Mouse (Mus musculus) embryonic facial prominence, embryonic 12.5 days (tissue): ENCODE results near the gene Zyx. TPM values are rescaled to one million over a fixed set of nuclear protein-coding genes. Genes with fewer than 3 reads are reported as not detected.
A peak's percentile ranks its signal among the peaks of the same experiment; 100 is the strongest.

Source experiments
- ATAC-seq: fragments of 200-750 bp; cut with Nextera tagmentation; 2 replicates; pipeline ENCODE4 v1.8.0; 2017; ENCODE audit not compliant: insufficient number of reproducible peaks, insufficient read depth, low FRiP score, low TSS enrichment
- H3K27ac ChIP-seq: fragments of 300-500 bp; sonication (generic); 2 replicates; pipeline ENCODE4 v1.5.1; 2016; ENCODE audit warnings: mild to moderate bottlenecking
- H3K27me3 ChIP-seq: fragments of 300-500 bp; sonication (generic); 2 replicates; pipeline ENCODE4 v1.6.1; 2016; ENCODE audit warnings: mild to moderate bottlenecking, moderate library complexity
- H3K36me3 ChIP-seq: fragments of 300-500 bp; sonication (generic); 2 replicates; pipeline ENCODE4 v1.6.1; 2016; ENCODE audit warnings: mild to moderate bottlenecking
- H3K4me1 ChIP-seq: fragments of 300-500 bp; sonication (generic); 2 replicates; pipeline ENCODE4 v1.6.1; 2016
- H3K4me2 ChIP-seq: fragments of 300-500 bp; sonication (generic); replicated peaks from 2 replicates; pipeline ENCODE4 v1.6.1; 2016; ENCODE audit warnings: mild to moderate bottlenecking, moderate library complexity
- H3K4me3 ChIP-seq: fragments of 300-500 bp; sonication (generic); 2 replicates; pipeline ENCODE4 v1.5.1; 2016; ENCODE audit warnings: mild to moderate bottlenecking
- H3K9ac ChIP-seq: fragments of 300-500 bp; sonication (generic); 2 replicates; pipeline ENCODE4 v1.6.1; 2016; ENCODE audit warnings: mild to moderate bottlenecking, moderate library complexity
- H3K9me3 ChIP-seq: fragments of 300-500 bp; sonication (generic); 2 replicates; pipeline ENCODE4 v1.6.1; 2016; ENCODE audit warnings: mild to moderate bottlenecking, moderate library complexity
- WGBS: fragments of 180-500 bp; shearing (Covaris S2); methylation state at CpG from one replicate; pipeline ENCODE4 v1.1.7; 2016; 5-methylcytosine and 5-hydroxymethylcytosine counted together
- polyA plus RNA-seq: library from polyadenylated mRNA; unstranded; fragments of >200 nt; fragmentation: Nextera tagmentation; extraction: Ambion mirVana; gene quantifications from 2 replicates; pipeline ENCODE4 v1.2.1, GENCODE M21; 2016

Gene Zyx
- polyA plus RNA-seq, 1 experiment from 2014 or later = 107 TPM

DNA sequence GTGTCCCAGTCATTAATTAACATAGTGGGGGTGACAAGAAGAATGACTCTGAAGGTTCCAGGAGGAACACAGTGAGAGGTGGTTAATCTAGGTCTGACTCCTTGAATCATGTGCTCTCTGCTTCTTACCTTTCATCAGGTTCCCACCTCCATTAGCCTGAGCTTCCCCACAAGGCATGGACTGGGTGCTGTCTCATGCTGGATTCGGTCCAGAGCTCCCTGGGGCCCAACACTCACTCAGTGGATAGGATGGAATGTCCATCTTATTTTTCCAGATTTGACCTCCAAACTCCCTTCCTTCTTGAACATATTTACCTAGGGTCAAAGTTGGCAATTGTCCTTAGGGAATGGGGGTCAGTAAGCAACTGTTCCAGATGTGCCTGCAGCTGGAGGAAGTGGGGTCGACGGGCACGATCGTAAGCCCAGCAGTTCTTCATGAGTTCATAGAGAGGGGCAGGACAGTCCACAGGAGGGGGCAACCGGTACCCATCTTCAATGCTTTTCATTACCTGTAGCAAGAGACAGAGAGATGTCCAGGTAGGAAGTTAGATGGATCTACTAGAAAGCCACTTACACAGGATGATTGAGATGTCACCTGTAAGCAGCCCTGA, 10.9 kb downstream of the Zyx start:
- no peak overlapping the region for H3K27ac ChIP-seq
- no peak for ATAC-seq
- no peak overlapping the region for H3K4me2 ChIP-seq
- H3K27me3 ChIP-seq = no peaks in the 10 kb centered on the region
- no peak overlapping the region for H3K9ac ChIP-seq
- H3K9me3 ChIP-seq = no peaks in the 10 kb centered on the region
- no peak overlapping the region for H3K4me3 ChIP-seq
- WGBS = 72% methylated on average over 6 of the region's 6 CpGs
- H3K36me3 ChIP-seq = peaks cover 55% of the 10 kb centered on the region
- no peaks in the 10 kb centered on the region for H3K4me1 ChIP-seq

DNA sequence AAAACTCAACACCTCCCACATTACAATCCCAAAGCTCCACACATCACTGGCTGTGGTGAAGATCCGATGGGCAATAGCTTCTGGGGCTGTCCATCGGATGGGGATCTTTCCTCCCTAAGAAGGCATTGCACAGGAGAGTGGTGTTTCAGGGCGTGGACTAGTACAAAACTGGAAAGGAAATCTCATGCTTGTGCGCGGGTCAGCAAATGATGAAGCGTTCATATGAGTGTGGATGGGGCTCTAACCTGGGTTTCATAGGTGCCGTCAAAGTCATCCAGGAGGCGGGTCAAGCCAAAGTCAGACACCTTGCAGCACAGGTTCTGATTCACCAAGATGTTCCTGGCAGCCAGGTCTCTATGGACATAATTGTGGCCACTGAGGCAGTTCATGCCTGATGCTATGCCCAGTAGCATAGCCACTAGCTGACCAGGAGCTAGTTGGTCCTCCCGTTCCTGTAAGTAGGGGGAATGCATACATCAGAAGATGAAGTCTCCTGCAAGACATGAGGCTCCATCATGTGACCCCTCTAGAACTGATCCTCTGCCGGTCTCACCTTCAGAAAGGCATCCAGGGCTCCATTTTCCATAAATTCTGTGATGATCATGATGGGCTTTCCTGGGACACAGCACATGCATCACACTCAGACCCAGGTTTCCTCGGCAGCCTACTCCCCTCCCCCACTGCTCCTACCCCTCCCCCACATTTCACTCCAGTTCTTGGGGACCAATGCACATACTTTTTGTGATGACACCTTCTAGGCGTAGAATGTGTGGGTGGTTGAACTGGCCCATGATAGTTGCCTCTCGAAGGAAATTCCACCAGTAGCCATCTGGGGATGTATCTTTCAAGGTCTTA, 11.8 kb downstream of the Zyx start:
- peaks cover 46% of the 10 kb centered on the region for H3K36me3 ChIP-seq
- H3K9ac ChIP-seq = no peak overlapping the region
- no peak overlapping the region for H3K27ac ChIP-seq
- no peak for ATAC-seq
- WGBS = 92% methylated on average over 13 of the region's 13 CpGs
- H3K4me2 ChIP-seq = no peak overlapping the region
- H3K4me1 ChIP-seq = no peaks in the 10 kb centered on the region
- H3K27me3 ChIP-seq = no peaks in the 10 kb centered on the region
- no peaks in the 10 kb centered on the region for H3K9me3 ChIP-seq
- no peak overlapping the region for H3K4me3 ChIP-seq

- 45% methylated on average over 1 of the region's 1 CpGs for WGBS
- Histone ChIP-seq H3K27me3 (no peaks in the 10 kb centered on the region), H3K27ac (no peak overlapping the region), H3K4me2 (no peak overlapping the region), H3K9me3 (no peaks in the 10 kb centered on the region), H3K4me3 (no peak overlapping the region), H3K4me1 (no peaks in the 10 kb centered on the region), H3K9ac (no peak overlapping the region), H3K36me3 (peaks cover 38% of the 10 kb centered on the region)
- ATAC-seq = no peak
Observed at GRCm38 (mm10) chr6:42362074-42362473, 12.6 kb downstream of the Zyx start.

DNA sequence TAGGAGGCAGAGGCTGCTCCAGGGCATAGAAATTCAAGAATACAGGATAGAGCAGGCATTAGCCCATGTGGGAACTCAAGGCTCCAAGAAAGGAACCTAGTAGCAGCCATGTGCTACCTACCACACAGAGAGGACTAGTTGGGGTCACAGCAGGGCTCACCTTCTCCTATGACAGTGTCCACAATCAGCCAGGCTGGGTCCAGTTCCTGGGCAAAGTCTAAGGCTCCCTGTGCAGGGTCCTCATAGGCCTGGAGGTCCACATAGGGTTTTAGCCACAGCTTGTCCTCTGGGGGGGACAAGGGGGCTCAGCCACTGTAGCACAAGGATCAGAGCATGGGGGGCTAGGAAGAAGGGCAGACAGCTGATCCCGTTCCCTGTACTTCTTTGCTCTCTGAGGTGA, 13.1 kb downstream of the Zyx start:
- ATAC-seq = no peak
- WGBS = 74% methylated on average over 1 of the region's 1 CpGs
- Histone ChIP-seq H3K9me3 (no peaks in the 10 kb centered on the region), H3K4me1 (no peaks in the 10 kb centered on the region), H3K27ac (no peak overlapping the region), H3K4me2 (no peak overlapping the region), H3K36me3 (peaks cover 34% of the 10 kb centered on the region), H3K27me3 (no peaks in the 10 kb centered on the region), H3K9ac (no peak overlapping the region), H3K4me3 (no peak overlapping the region)

DNA sequence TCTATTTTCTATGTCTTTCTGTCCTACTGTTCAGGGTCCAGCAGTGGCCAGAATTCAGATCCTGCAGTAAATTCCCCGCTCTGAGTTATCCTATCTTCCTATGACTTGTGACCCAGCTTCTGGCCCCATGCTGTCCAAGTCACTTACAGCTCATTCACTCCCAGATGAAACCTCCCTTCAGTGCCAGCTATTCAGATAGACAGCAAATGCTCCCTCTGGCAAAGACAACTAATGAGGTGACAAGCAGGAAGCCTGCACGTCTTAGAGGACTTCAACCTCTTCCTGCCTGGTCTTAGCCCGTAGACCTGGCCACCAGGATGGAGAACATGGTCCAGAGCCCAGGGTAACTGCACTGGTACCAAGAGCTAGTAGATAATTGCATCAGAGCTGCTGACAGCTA, 13.5 kb downstream of the Zyx start:
- H3K4me2 ChIP-seq = no peak overlapping the region
- no peaks in the 10 kb centered on the region for H3K9me3 ChIP-seq
- no peak overlapping the region for H3K27ac ChIP-seq
- no peak for ATAC-seq
- H3K9ac ChIP-seq = no peak overlapping the region
- no peaks in the 10 kb centered on the region for H3K4me1 ChIP-seq
- WGBS = 68% methylated on average over 3 of the region's 3 CpGs
- H3K4me3 ChIP-seq = no peak overlapping the region
- H3K27me3 ChIP-seq = no peaks in the 10 kb centered on the region
- peaks cover 29% of the 10 kb centered on the region for H3K36me3 ChIP-seq

DNA sequence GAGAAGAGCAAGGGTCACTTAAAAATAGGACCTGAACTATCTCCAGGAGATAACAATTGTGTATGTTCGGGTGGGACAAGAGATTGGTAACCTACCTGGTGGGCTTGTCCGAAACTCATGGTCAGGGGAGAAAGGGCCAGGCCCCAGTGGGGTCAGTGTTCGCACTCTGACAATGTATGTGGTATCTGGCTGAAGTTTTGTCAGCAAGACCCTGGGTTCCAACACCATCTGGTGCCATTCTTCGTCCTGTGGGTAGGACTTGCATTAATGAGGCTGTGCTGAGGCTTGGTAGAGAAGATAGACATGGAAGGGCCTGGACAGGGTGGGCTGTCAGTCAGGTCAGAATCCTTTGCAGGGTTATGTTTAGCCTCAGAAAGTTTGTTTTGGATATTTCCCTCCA, 14.6 kb downstream of the Zyx start:
- no peak overlapping the region for H3K4me3 ChIP-seq
- H3K27me3 ChIP-seq = no peaks in the 10 kb centered on the region
- H3K36me3 ChIP-seq = peaks cover 19% of the 10 kb centered on the region
- H3K9ac ChIP-seq = no peak overlapping the region
- H3K4me2 ChIP-seq = no peak overlapping the region
- 91% methylated on average over 4 of the region's 4 CpGs for WGBS
- no peak for ATAC-seq
- no peaks in the 10 kb centered on the region for H3K9me3 ChIP-seq
- H3K4me1 ChIP-seq = no peaks in the 10 kb centered on the region
- no peak overlapping the region for H3K27ac ChIP-seq

DNA sequence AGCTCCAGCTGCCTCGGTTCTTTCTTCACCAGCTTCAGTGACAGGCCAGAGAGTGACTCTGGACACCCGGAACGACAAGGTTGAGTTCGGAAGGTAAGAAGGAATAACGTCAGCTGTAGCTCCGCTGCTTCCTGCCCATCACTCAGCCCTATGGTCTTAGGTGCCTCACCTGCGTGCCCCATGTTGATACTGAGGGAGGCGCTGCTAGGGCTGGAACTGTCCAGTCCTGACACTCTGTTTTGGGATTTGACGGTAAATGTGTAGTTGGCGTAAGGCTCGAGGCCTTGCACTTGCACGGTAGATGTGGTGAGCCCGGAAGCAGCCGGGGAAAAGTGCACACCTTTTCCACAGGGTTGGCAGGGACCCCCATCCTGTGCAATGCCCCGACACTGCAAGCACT, 15.2 kb downstream of the Zyx start:
- Histone ChIP-seq H3K27ac (no peak overlapping the region), H3K4me2 (no peak overlapping the region), H3K27me3 (no peaks in the 10 kb centered on the region), H3K36me3 (peaks cover 14% of the 10 kb centered on the region), H3K4me3 (no peak overlapping the region), H3K4me1 (no peaks in the 10 kb centered on the region), H3K9me3 (no peaks in the 10 kb centered on the region), H3K9ac (no peak overlapping the region)
- 86% methylated on average over 15 of the region's 15 CpGs for WGBS
- no peak for ATAC-seq

DNA sequence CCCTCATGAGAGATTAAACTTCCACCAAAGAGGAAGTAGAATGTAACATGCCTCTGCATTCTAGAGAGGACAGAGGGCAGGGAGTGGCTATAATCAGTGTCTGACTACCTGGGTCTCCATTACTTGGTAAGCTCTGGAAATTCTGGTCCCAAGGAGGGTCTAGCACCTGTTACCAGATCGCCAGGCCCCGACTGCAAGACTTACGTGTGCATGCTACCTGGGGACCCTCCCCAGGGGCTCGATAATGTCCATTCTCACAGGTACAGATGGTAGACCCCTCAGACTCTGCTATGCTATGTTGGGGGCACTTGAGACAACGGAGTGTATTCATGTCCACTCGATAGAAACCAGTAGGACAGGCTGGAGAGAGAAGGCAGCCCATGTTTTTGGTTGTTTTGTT, 15.8 kb downstream of the Zyx start:
- Histone ChIP-seq H3K4me3 (no peak overlapping the region), H3K4me2 (no peak overlapping the region), H3K4me1 (no peaks in the 10 kb centered on the region), H3K36me3 (peaks cover 9% of the 10 kb centered on the region; the same call in 1 of the 2 replicates), H3K9me3 (no peaks in the 10 kb centered on the region), H3K27ac (no peak overlapping the region), H3K27me3 (no peaks in the 10 kb centered on the region), H3K9ac (no peak overlapping the region)
- ATAC-seq = no peak
- WGBS = 90% methylated on average over 6 of the region's 6 CpGs

DNA sequence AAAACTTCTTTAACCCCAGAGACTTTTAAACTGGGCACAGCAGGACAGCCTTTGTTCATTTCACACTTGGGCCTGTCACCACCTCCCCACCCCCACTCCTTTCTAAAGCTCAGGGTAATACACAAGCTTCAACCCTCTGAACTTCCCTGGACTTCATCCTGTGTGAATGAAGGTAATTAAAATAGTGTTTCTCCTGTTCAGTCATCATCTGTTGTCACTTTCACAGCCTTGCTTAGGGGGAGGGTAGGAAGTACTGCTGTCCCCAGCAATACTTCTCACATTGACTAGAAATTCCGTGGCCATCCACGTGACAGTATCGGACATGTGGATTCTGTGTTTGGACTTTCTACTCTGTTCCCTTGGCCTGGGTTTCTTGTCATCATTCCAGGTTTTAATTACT, 20.4 kb downstream of the Zyx start:
- H3K9ac ChIP-seq = no peak overlapping the region
- WGBS = 23% methylated on average over 3 of the region's 3 CpGs
- no peak overlapping the region for H3K4me2 ChIP-seq
- H3K27me3 ChIP-seq = 0 out of 2 replicates have a peak, but pooled peaks cover 3% of the 10 kb centered on the region
- no peaks in the 10 kb centered on the region for H3K9me3 ChIP-seq
- no peaks in the 10 kb centered on the region for H3K36me3 ChIP-seq
- H3K27ac ChIP-seq = no peak overlapping the region
- H3K4me1 ChIP-seq = peaks cover 10% of the 10 kb centered on the region
- no peak overlapping the region for H3K4me3 ChIP-seq
- ATAC-seq = no peak

DNA sequence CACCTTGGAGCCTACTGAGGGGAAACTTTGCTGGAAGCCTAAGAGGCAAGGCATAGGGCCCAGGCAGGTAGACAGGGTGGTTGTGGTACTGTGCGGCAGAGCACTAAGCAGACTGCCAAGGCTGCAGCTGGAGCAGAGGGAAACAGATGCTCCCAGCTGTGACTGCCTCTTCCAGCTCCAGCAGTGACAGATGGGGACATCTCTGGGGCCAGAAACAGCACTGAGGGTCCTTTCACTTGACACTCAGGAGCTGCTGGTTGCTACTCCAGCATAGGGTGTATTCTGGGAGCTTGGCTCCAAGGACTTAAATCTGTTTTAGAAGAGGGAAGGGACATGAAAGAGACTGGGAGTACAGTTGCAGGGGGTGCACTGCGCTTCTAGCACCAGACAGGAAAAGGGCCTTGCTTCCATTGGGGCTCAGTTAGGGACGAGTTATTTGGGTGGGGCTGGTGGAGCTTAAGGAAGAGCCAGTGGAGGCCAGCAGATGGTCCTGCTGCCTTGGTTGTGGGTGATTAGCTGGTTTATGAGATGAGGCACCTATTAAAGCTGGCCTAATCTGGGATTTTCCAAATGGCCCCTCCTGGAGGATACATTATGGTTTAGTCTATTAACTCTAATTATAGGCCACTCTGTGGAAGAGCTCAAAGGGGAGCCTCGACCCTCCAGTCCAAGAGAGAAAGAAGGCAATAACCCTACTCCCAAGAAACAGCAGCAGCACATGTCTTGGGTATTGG, 21.4 kb downstream of the Zyx start:
- H3K27ac ChIP-seq = no peak overlapping the region
- H3K36me3 ChIP-seq = no peaks in the 10 kb centered on the region
- WGBS = 55% methylated on average over 4 of the region's 4 CpGs
- H3K9me3 ChIP-seq = no peaks in the 10 kb centered on the region
- no peak for ATAC-seq
- 0 out of 2 replicates have a peak, but pooled peaks cover 3% of the 10 kb centered on the region for H3K27me3 ChIP-seq
- H3K4me2 ChIP-seq = no peak overlapping the region
- H3K4me3 ChIP-seq = no peak overlapping the region
- peaks cover 10% of the 10 kb centered on the region for H3K4me1 ChIP-seq
- H3K9ac ChIP-seq = no peak overlapping the region

DNA sequence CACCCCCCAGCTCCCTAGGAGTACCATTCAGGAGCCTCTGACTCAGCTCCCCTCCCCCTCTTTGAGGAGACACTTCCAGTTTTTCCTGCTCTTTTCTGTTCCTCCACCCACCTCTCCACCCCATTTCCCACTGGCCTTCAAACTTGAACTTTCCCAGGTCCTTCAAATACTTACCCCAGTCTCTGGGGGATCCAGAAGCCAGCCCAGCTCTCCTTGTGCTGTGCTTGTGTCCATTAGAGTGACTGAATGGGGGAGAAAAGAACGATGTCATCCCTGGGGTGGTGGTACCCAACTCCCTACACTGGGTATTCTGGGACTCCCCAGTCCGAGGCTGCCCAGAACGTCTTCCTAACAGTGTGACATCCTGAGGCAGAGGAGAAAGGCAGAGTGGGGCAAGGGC, 22.6 kb downstream of the Zyx start:
- H3K9me3 ChIP-seq = no peaks in the 10 kb centered on the region
- 2% methylated on average over 3 of the region's 3 CpGs for WGBS
- H3K27ac ChIP-seq = no peak overlapping the region
- no peak for ATAC-seq
- H3K4me3 ChIP-seq = 0 out of 2 replicates have a peak overlapping the region, but pooled peaks have one; percentile 59
- 0 out of 2 replicates have a peak, but pooled peaks cover 3% of the 10 kb centered on the region for H3K27me3 ChIP-seq
- peak overlapping the region; percentile 97 for H3K4me2 ChIP-seq
- no peak overlapping the region for H3K9ac ChIP-seq
- peaks cover 10% of the 10 kb centered on the region for H3K4me1 ChIP-seq
- no peaks in the 10 kb centered on the region for H3K36me3 ChIP-seq
